Mouse (Mus musculus) midbrain, embryonic 14.5 days (tissue): ENCODE measurements around the gene Nes. TPM values are rescaled to one million over a fixed set of nuclear protein-coding genes. Genes with fewer than 3 reads are reported as not detected.

Experiments
- ATAC-seq: fragments of 200-750 bp; cut with Nextera tagmentation; 2 replicates; pipeline ENCODE4 v1.8.0; 2017; ENCODE audit warnings: moderate number of reproducible peaks, moderate library complexity; ENCODE audit not compliant: low FRiP score, low TSS enrichment
- DNase-seq: peaks from one replicate; pipeline ENCODE4 v3.0.0-alpha.2; 2015
- H3K27ac ChIP-seq: fragments of 300-500 bp; sonication (generic); replicated peaks from 2 replicates; pipeline ENCODE4 v1.5.1; 2014; ENCODE audit warnings: mild to moderate bottlenecking, low read depth, low read length, moderate library complexity
- H3K27me3 ChIP-seq: fragments of 300-500 bp; sonication (generic); 2 replicates; pipeline ENCODE4 v1.6.1; 2014; ENCODE audit warnings: low read length, control low read depth, mixed read lengths; ENCODE audit not compliant: control insufficient read depth, insufficient read depth
- H3K36me3 ChIP-seq: fragments of 300-500 bp; sonication (generic); 2 replicates; pipeline ENCODE4 v1.6.1; 2014; ENCODE audit warnings: low read length, control low read depth; ENCODE audit not compliant: control insufficient read depth, insufficient read depth
- H3K4me1 ChIP-seq: fragments of 300-500 bp; sonication (generic); 2 replicates; pipeline ENCODE4 v1.6.1; 2014; ENCODE audit warnings: mild to moderate bottlenecking, antibody characterized with exemption, low read length, control low read depth; ENCODE audit not compliant: control insufficient read depth, insufficient read depth
- H3K4me2 ChIP-seq: fragments of 300-500 bp; sonication (generic); 2 replicates; pipeline ENCODE4 v1.6.1; 2014; ENCODE audit warnings: mild to moderate bottlenecking, low read length, moderate library complexity
- H3K4me3 ChIP-seq: fragments of 300-500 bp; sonication (generic); replicated peaks from 2 replicates; pipeline ENCODE4 v1.5.1; 2014; ENCODE audit warnings: low read depth, low read length
- H3K9ac ChIP-seq: fragments of 300-500 bp; sonication (generic); replicated peaks from 2 replicates; pipeline ENCODE4 v1.6.1; 2014; ENCODE audit warnings: mild to moderate bottlenecking, low read length, moderate library complexity
- H3K9me3 ChIP-seq: fragments of 300-500 bp; sonication (generic); 2 replicates; pipeline ENCODE4 v1.6.1; 2016; ENCODE audit warnings: low read length, control low read depth, mixed read lengths; ENCODE audit not compliant: control insufficient read depth
- WGBS: fragments of 180-500 bp; shearing (Covaris S2); extraction: QIAGEN DNeasy Blood & Tissue Kit; methylation state at CpG from one replicate; pipeline ENCODE4 v1.1.7; 2014; 5-methylcytosine and 5-hydroxymethylcytosine counted together
- polyA plus RNA-seq: library from polyadenylated mRNA; unstranded; fragments of >200 nt; fragmentation: Nextera tagmentation; extraction: Ambion mirVana; gene quantifications from 2 replicates; pipeline ENCODE4 v1.2.1, GENCODE M21; 2014

Nes gene
- polyA plus RNA-seq, 1 experiment from 2014 or later = 28.8 TPM

DNA sequence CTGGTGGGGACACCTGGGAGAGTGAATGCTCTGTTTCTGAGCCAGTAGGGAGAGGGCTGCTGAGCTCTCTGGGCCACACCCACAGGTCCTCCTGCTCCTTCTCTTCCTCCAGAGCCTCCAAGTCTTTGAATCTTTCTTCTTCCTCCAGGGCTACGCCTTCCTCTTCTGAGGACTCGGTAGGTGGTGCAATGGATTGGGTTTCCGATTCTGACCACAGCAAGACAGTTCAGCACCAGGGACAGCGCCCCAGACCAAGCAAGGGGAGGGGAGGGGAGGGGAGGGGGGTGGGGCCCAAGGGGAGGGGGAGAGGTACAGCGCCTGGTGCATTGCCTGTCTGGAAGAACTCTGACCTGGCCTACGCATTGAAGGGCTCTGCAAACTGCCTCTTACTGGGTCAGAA is 22.6 kb downstream of the Nes start:
- no peak overlapping the region for H3K4me2 ChIP-seq
- DNase-seq (peak; percentile 37), ATAC-seq (no peak)
- H3K27ac ChIP-seq = no peak overlapping the region
- H3K4me3 ChIP-seq = no peak overlapping the region
- no peak overlapping the region for H3K9ac ChIP-seq
- WGBS = 3% methylated on average over 6 of the region's 6 CpGs
- H3K36me3 ChIP-seq = no peaks in the 10 kb centered on the region
- H3K27me3 ChIP-seq = peaks cover 48% of the 10 kb centered on the region
- H3K4me1 ChIP-seq = peaks cover 4% of the 10 kb centered on the region; the same call in 1 of the 2 replicates
- H3K9me3 ChIP-seq = no peaks in the 10 kb centered on the region

DNA sequence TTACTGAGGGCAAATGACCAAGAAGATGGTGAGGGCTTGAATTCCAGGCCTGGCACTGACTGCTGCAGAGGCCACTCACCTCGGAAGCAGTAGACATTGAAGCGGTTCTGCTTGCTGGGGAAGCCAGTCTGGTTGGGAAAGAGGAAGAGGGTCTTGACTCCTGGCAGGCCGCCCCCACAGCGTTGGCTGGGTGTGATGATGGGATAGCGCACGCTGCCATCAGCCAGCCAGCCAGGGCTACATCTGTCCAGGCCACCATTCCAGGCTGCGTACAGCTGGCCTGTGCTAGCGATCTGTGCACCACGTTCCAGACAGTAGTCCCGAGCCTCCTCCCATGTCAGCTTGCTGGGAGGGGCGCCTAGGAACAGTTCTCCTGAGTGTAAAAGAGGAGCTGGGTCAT is 24.5 kb downstream of the Nes start:
- no peak for DNase-seq
- H3K27me3 ChIP-seq = peaks cover 67% of the 10 kb centered on the region
- no peaks in the 10 kb centered on the region for H3K9me3 ChIP-seq
- H3K4me2 ChIP-seq = no peak overlapping the region
- no peak overlapping the region for H3K9ac ChIP-seq
- no peak for ATAC-seq
- peaks cover 4% of the 10 kb centered on the region; the same call in 1 of the 2 replicates for H3K4me1 ChIP-seq
- H3K4me3 ChIP-seq = no peak overlapping the region
- H3K27ac ChIP-seq = no peak overlapping the region
- no peaks in the 10 kb centered on the region for H3K36me3 ChIP-seq
- WGBS = 25% methylated on average over 11 of the region's 11 CpGs

DNA sequence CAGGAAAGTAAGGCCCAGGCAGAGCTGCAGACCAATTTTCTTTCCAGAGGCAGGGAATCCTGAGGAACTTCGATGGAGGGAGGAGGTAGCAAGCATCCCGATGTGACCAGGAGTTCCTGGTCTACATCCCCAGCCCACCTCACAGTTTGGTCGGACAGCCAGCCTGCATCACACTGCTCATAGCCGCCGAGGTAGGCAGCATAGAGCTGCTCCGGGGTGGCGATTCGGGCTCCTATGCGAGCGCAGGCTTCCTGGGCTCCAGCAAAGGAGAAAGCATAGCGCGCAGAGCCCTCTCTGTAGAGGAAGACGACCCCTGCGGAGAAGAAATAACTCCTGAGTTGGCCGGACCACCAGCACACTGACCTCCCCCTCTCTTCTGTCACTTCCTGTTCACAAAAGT is 25.5 kb downstream of the Nes start:
- H3K4me3 ChIP-seq = peak overlapping the region; percentile 36
- no peaks in the 10 kb centered on the region for H3K9me3 ChIP-seq
- no peak for ATAC-seq
- no peak overlapping the region for H3K27ac ChIP-seq
- H3K4me2 ChIP-seq = peak overlapping the region; percentile 61
- no peaks in the 10 kb centered on the region for H3K36me3 ChIP-seq
- H3K4me1 ChIP-seq = peaks cover 8% of the 10 kb centered on the region
- DNase-seq = peak; percentile 42
- H3K27me3 ChIP-seq = peaks cover 78% of the 10 kb centered on the region
- WGBS = 2% methylated on average over 15 of the region's 15 CpGs
- H3K9ac ChIP-seq = no peak overlapping the region

DNA sequence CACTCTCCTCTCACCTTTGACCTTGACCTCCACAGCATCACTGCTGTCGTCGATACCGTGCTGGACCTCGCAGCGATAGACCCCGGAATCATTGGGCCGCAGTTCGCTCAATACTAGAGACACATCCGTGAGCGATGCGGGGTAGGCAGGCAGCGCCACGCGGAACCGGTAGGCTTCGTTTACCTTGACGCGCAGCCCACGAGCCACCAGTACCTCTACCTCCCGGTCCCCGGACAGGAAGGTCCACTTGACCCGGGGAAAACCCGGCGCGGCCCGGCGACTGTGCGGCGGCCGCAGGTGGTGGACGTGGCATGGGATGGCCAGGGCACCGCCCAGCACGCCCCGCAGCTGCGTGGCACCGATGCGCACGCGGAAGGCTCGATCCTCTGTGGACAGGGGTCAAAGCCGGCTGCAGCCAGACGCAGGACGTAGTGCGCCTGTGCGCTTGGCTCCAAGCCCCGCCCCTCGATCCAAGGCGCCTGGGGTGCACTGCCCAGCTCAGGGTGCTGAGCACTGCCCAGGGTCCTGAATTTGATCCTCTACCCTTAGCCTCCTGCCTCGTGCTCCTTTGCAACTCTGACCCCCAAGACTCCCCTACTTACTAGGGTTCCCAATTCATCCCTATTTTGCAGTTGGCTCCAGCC is 26.2 kb downstream of the Nes start:
- no peak; the same call in 1 of the 2 replicates for ATAC-seq
- Histone ChIP-seq H3K4me1 (peaks cover 10% of the 10 kb centered on the region), H3K4me3 (peak overlapping the region; percentile 36), H3K27ac (no peak overlapping the region), H3K9me3 (no peaks in the 10 kb centered on the region), H3K27me3 (peaks cover 85% of the 10 kb centered on the region), H3K9ac (peak overlapping the region; percentile 48), H3K36me3 (no peaks in the 10 kb centered on the region), H3K4me2 (peak overlapping the region; percentile 61)
- peak; percentile 45 for DNase-seq
- WGBS = under 1% methylated on average over 49 of the region's 49 CpGs

DNA sequence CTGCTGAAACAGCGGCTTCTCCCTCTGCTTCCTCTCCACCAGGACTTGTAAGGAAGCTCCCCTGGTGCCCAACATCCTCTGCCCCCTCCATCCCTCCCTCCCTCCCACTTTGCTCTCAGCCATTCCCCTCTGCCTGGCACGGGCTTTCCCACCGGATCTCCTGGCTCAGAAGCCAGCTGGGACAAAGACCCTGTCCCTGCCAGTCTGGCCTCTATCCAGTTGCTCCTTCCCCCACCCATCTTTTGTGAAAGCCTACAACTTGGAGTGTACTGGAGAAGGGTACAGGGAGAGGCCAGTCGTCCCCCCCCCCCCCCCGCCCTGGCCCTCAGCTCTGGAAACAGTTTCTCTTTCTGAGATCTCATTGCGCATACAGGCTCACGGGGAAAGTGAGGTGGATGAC is 27.9 kb downstream of the Nes start:
- Histone ChIP-seq H3K4me3 (no peak overlapping the region), H3K4me1 (peaks cover 13% of the 10 kb centered on the region), H3K9me3 (no peaks in the 10 kb centered on the region), H3K4me2 (peak overlapping the region; percentile 22; the same call in 1 of the 2 replicates), H3K9ac (no peak overlapping the region), H3K36me3 (no peaks in the 10 kb centered on the region), H3K27me3 (peaks cover 90% of the 10 kb centered on the region), H3K27ac (no peak overlapping the region)
- WGBS = 1% methylated on average over 7 of the region's 7 CpGs
- DNase-seq (peak; percentile 64), ATAC-seq (no peak)

DNA sequence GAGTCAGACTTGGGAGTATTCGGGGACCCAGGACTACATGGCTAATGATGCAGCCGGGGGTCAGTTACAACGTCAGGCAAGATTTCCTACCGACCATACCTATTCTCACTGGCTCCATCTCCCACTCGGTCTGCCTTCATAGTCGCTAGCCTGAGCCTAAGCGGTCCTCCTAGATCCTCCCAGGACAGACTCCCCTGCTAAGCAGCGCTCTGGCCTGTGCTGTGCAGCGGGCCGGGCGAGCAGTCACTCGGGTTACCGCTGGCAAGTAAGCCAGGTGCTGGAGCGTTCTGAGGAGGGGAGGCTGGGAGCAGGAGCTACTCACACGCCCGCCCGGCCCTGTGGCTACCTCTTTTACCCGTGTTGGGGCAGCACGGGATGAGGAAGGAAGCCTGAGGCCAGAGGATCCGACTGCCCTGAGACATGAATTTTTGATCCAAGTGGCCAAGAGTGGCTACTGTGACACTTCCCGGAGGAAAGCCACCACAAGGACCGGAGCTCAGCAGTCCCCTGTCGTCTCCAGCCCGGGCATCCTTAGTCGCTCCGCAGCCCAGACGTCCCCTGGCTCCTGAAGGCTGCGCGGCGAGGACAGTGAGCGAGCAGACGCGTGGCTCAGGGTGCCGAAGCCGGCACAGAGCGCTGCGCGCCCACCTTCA is 28.5 kb downstream of the Nes start:
- Histone ChIP-seq H3K4me2 (peak overlapping the region; percentile 61), H3K4me3 (peak overlapping the region; percentile 39), H3K4me1 (peaks cover 13% of the 10 kb centered on the region), H3K36me3 (no peaks in the 10 kb centered on the region), H3K9ac (peak overlapping the region; percentile 21; the same call in 1 of the 2 replicates), H3K27ac (0 out of 2 replicates have a peak overlapping the region, but pooled peaks have one; percentile 26), H3K9me3 (no peaks in the 10 kb centered on the region), H3K27me3 (peaks cover 85% of the 10 kb centered on the region)
- WGBS = under 1% methylated on average over 38 of the region's 38 CpGs
- ATAC-seq (no peak), DNase-seq (peak; percentile 34)

DNA sequence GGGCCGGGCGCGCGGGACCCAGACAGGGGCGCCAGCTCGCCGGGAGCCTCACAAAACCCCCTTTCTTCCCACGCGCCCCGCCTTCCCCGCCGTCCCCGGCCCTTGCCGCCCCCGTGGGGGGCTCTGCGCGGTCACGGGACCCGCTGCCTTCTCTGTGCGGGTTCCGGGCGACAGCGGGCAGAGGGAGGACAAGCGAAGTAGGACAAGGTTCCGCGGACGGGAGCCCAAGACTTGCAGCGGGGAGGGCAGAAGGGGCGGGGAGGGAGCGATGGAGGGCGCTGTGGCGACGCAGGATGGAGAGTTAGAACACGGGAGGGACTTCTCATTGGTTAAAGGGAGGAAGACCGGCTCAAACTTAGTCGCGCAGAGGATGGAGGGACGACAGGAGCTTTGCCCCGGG is 29.3 kb downstream of the Nes start, which contains the start of gene Bcan:
Bcan (minus strand) TSS at position 50 of the 400 bp plus-strand sequence.
- no peaks in the 10 kb centered on the region for H3K36me3 ChIP-seq
- ATAC-seq = 0 out of 2 replicates have a peak, but pooled peaks have one; percentile 16
- WGBS = under 1% methylated on average over 39 of the region's 39 CpGs
- H3K4me1 ChIP-seq = peaks cover 13% of the 10 kb centered on the region
- H3K9ac ChIP-seq = peak within 1 kb of the TSS; percentile 21; the same call in 1 of the 2 replicates
- peak within 1 kb of the TSS; percentile 39 for H3K4me3 ChIP-seq
- no peaks in the 10 kb centered on the region for H3K9me3 ChIP-seq
- peak within 1 kb of the TSS; percentile 61 for H3K4me2 ChIP-seq
- H3K27me3 ChIP-seq = peaks cover 77% of the 10 kb centered on the region
- H3K27ac ChIP-seq = 0 out of 2 replicates have a peak within 1 kb of the TSS, but pooled peaks have one; percentile 26
- DNase-seq = peak; percentile 50

DNA sequence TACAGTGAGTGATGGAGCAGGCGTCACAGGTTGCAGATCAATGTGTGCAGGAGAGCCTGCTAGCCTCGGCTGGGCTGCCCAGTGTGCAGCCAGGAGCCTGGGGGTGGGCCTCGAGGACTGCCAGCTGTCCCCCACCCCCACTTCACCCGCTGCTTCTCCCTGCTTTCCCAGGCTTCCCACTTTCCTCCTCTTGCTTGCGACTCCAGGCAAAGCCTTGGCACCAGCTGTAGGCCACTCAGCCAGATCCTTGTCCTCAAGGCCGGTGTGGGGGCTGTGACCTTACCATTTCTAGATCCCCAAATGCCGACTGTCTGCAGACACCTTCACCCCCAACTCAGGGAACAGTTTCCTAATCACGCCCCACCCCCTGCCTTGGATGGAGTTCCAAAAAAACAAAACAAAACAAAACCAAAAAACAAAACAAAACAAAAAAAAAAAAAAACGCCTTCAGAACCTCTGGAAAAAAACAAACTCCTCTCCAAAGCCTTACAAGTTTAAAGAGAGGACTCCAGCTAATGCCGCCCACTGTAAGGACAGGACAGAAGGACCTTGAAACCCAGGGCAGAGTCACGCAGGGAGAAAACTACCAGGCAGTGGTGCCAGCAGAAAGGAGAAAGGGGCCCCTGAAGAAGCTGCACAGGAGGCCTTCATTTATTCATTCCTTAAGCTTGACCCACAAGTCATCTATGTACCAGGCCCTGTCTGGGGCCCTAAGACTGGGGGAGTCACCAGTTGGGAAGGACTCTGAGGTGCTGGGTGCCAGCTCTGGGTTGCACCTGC is 30.1 kb downstream of the Nes start:
- no peak overlapping the region for H3K27ac ChIP-seq
- peaks cover 69% of the 10 kb centered on the region for H3K27me3 ChIP-seq
- H3K36me3 ChIP-seq = no peaks in the 10 kb centered on the region
- H3K4me1 ChIP-seq = peaks cover 13% of the 10 kb centered on the region
- peak overlapping the region; percentile 39; the same call in 1 of the 2 replicates for H3K4me3 ChIP-seq
- ATAC-seq (no peak), DNase-seq (no peak)
- peak overlapping the region; percentile 61 for H3K4me2 ChIP-seq
- 15% methylated on average over 11 of the region's 11 CpGs for WGBS
- H3K9ac ChIP-seq = no peak overlapping the region
- no peaks in the 10 kb centered on the region for H3K9me3 ChIP-seq
